Mouse (Mus musculus) testis, adult 2 months (tissue): ENCODE measurements at regions not wholly inside any gene's neighbourhood (a gene's known extent, or its start where the extent isn't known, plus 50 kb on each side); places are given as distances from the start of the nearest gene placed in this dataset.

Source experiments
- CTCF ChIP-seq: fragments of 200-500 bp; IDR thresholded peaks from 2 replicates; pipeline ENCODE4 v1.5.1; 2012; ENCODE audit warnings: low read depth, mild to moderate bottlenecking, inconsistent platforms, low read length, moderate library complexity; ENCODE audit not compliant: control insufficient read depth, insufficient read depth, insufficient replicate concordance
- POLR2A ChIP-seq: fragments of 200-500 bp; IDR thresholded peaks from 2 replicates; pipeline ENCODE4 v1.6.1; 2012; ENCODE audit warnings: low read depth, mild to moderate bottlenecking, inconsistent platforms, low read length, moderate library complexity; ENCODE audit not compliant: control insufficient read depth

GRCm38 (mm10) chr15:5561783-5562182, 317.8 kb upstream of the Ptger4 start:
- TF ChIP-seq CTCF (no peak), POLR2A (no peak)
